Mouse (Mus musculus) layer of hippocampus, adult 9-10 months (tissue): ENCODE results near the gene Rela.
A peak's percentile ranks its signal among the peaks of the same experiment; 100 is the strongest.
"Not testable (repeated sequence)": the region's sequence is repeated elsewhere in the genome, so short reads cannot be mapped to it uniquely, and the experiment has no call there.

Experiments
- DNase-seq: peaks from one replicate; pipeline ENCODE4 v3.0.0; 2022; ENCODE audit warnings: low spot score

Gene Rela

GRCm38 (mm10) chr19:5664669-5665257, 27.5 kb downstream of the Rela start:
- no peak for DNase-seq

GRCm38 (mm10) chr19:5665465-5665864, 28.2 kb downstream of the Rela start:
- no peak for DNase-seq

- DNase-seq = no peak
These were observed 29.1 kb downstream of the Rela start for GRCm38 (mm10) chr19:5666386-5666785.

GRCm38 (mm10) chr19:5668372-5668771, 31.1 kb downstream of the Rela start:
- DNase-seq = no peak

- DNase-seq = no peak
These were observed 43.1 kb downstream of the Rela start for GRCm38 (mm10) chr19:5680432-5680831.

GRCm38 (mm10) chr19:5684236-5684635, 47.0 kb downstream of the Rela start:
- no peak for DNase-seq

GRCm38 (mm10) chr19:5684985-5685384, 47.7 kb downstream of the Rela start:
- DNase-seq = no peak

GRCm38 (mm10) chr19:5685431-5685830, 48.1 kb downstream of the Rela start:
- DNase-seq = no peak

- no peak for DNase-seq
These were observed 48.6 kb downstream of the Rela start for GRCm38 (mm10) chr19:5685861-5686260.

GRCm38 (mm10) chr19:5686437-5686836, 49.2 kb downstream of the Rela start:
- no peak for DNase-seq

GRCm38 (mm10) chr19:5686954-5687353, 49.7 kb downstream of the Rela start:
- DNase-seq = not testable (repeated sequence)

GRCm38 (mm10) chr19:5687738-5688137, 50.5 kb downstream of the Rela start:
- DNase-seq = no peak

- DNase-seq = peak; percentile 93
These were observed 51.2 kb downstream of the Rela start, which contains the start of the genes Map3k11 and Pcnx3 for GRCm38 (mm10) chr19:5688200-5689087. Gene Map3k11, plus strand, starts transcription at chr19:5688742. Gene Pcnx3, minus strand, starts transcription at chr19:5688908.

- DNase-seq = peak; percentile 17
These were observed 51.8 kb downstream of the Rela start for GRCm38 (mm10) chr19:5689088-5689428.

- DNase-seq = peak; percentile 39
These were observed 52.5 kb downstream of the Rela start for GRCm38 (mm10) chr19:5689565-5690342.

GRCm38 (mm10) chr19:5690343-5690735, 53.1 kb downstream of the Rela start:
- no peak for DNase-seq

- DNase-seq = no peak
These were observed 54.3 kb downstream of the Rela start for GRCm38 (mm10) chr19:5691601-5692000.

GRCm38 (mm10) chr19:5692086-5692912, 55.0 kb downstream of the Rela start:
- no peak for DNase-seq

- DNase-seq = no peak
These were observed 55.7 kb downstream of the Rela start for GRCm38 (mm10) chr19:5692913-5693396.

- no peak for DNase-seq
These were observed 56.5 kb downstream of the Rela start for GRCm38 (mm10) chr19:5693801-5694200.

GRCm38 (mm10) chr19:5695849-5696462, 58.7 kb downstream of the Rela start:
- no peak for DNase-seq
